Mouse (Mus musculus) brain, embryonic 14.5 days (tissue): ENCODE results near the gene Apoc4. TPM values are rescaled to one million over a fixed set of nuclear protein-coding genes. Genes with fewer than 3 reads are reported as not detected.
A peak's percentile ranks its signal among the peaks of the same experiment; 100 is the strongest.

Experiments used
- DNase-seq: peaks from one replicate; pipeline ENCODE4 v3.0.0-alpha.2; 2011; ENCODE audit warnings: low read depth
- CTCF ChIP-seq: fragments of 200-500 bp; IDR thresholded peaks from 2 replicates; pipeline ENCODE4 v1.5.1; 2012; ENCODE audit warnings: inconsistent platforms, mild to moderate bottlenecking, moderate library complexity, borderline replicate concordance; ENCODE audit not compliant: insufficient read depth, insufficient read length; ENCODE audit errors: extremely low read depth
- POLR2A ChIP-seq: fragments of 200-500 bp; IDR thresholded peaks from 2 replicates; pipeline ENCODE4 v1.6.1; 2012; ENCODE audit warnings: mild to moderate bottlenecking, inconsistent platforms, borderline replicate concordance; ENCODE audit not compliant: poor library complexity, insufficient read depth, insufficient read length, severe bottlenecking; ENCODE audit errors: extremely low read depth
- polyA plus RNA-seq: library from polyadenylated mRNA; depleted of rRNA; stranded (reverse); fragments of >200 nt; gene quantifications from 2 replicates; pipeline ENCODE4 v1.2.3, GENCODE M21; 2012; rRNA removed

The Apoc4 gene
- not detected in 2 replicates for polyA plus RNA-seq

DNA sequence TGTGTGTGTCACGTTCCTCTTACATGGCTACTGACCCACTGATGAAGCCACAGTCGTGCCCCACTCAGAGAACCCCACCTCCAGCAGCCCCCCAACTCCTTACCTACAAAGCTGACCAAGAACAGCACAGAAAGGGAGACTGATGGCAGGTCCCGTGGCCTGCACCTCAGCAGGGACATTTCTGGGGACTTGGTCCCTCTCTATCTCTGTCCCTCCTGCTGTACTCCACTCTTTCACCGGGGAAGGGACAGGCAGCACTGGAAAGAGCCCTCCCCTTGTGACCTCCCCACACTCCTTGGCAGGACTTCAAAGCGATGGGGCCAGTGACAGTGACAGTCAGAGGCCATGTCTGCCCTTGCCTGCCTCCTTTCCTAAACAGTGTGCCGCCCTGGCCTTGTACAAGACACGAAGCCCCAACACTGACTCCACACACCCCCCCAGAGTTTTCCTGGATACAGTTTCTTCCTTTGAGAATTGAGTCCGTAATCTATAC is at the start of gene Apoc4, which contains the start of gene Gm44805:
TSS of gene Apoc4 (minus strand) at position 278 of the 493 bp plus-strand sequence.
TSS of gene Gm44805 (minus strand) at position 222 of the 493 bp plus-strand sequence.
- TF ChIP-seq CTCF (no peak), POLR2A (no peak)
- no peak for DNase-seq

DNA sequence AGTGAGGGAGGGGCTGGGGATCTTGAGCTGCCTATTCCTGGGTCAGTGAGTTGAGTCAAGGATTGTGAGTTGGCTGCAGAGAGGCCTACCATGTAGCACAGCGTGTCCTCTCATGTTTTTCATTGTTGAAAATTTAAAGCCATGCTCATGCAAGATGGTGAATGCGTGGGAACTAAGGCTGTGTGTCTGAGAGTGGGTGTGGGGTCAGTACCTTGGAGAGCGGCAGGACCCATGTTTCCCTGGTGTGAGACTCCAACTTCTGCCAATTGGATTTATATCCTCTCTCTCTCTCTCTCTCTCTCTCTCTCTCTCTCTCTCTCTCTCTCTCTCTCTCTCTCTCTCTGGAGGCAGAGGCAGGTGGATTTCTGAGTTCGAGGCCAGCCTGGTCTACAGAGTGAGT is 45.3 kb upstream of the Apoc4 start:
- DNase-seq = no peak

DNA sequence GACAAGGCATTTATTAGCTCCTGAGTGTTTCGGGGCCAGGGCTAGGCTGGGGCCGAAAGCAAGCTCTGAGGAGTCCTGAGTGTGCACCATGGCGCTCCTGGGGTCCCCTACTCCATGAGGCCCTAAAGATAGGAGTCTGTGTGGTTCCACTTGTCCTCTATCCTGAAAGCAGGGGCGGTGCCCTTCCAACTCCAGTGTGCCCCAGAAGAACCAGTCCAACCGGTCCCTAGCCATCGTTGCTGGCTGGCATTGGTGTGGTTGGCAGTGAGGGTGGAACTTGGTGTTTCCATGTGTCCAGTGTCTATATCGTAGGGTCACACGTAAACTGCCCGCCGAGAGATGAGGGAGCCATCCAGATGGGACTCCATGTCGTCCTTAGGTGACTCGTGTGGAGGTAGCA is 42.9 kb upstream of the Apoc4 start:
- TF ChIP-seq CTCF (no peak), POLR2A (no peak)

More for the DNA sequence above, 45.3 kb upstream of the Apoc4 start:
- no peak for TF ChIP-seq POLR2A
- no peak for TF ChIP-seq CTCF

DNA sequence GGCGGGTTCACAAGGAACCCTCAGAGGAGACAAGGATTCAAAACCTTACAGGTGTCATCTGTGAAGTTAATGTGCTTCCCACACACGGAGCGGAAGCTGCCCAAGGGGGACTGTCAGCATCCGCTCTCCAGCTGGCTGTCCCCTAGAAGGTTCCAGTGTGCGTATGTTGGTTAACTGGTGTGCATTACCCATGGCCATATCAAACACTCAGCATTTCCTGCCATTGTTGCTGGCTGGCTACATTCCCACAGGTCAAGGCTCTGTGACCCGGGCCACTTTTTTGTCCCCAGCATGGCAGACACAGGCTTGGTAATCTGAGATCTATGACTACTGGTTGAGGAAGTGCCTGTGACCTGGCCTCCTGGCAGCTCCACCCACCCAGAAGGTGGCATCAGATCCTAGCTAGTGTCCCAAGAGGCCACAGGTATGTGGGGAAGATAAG is 41.5 kb upstream of the Apoc4 start:
- no peak for DNase-seq
- no peak for TF ChIP-seq CTCF
- no peak for TF ChIP-seq POLR2A

More for the DNA sequence above, 42.9 kb upstream of the Apoc4 start:
- no peak for DNase-seq

DNA sequence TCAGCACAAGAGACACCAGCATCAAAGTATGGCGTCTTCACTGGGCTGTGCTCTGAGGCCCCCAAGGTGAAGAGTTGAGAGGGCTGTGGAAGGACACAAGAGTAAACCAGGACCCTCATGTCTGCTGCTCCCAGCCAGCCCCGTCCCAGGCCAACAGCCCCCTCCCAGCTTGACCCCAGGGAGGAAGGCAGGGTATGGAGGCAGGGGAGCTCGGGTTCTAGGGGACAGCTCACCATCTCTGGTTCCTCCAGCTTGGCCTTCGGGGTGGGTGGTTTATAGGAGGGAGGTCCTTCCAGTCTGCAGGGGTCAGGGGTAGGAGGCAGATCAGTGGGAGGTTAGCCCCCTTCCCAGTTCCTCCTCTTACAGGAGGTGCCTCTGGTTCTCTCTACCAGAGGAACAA is 37.9 kb upstream of the Apoc4 start:
- no peak for TF ChIP-seq CTCF
- no peak for TF ChIP-seq POLR2A
- no peak for DNase-seq

DNA sequence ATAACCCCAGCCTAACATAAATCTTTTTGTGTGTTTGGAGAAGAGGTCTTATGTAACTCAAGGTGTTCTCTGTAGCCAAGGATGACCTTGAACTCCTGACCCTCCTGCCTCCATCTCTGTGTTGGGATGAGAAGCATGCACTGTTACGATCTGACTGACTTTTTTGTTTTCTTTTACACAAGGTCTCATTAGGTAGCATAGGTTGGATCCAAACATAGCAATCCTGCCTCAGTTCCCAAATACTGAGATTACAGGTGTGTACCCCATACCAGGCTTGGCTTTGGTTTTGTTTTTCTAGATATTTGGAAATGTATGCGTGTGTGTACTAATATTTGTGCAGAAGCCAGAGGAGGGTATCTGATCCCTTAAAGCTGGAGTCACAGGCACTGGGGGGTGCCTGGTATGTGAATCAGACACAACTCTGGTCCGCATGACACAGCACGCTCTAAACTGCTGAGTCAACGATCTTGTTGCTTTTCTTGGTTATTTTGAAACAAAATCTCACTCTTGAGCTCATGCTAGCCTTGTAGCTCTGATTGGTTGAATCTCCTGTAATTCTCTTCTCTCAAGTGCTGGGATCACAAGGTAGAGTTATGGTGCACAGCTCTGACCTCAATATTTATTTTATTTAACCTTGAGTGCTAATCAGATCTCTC is 37.1 kb upstream of the Apoc4 start:
- TF ChIP-seq CTCF (no peak), POLR2A (no peak)
- DNase-seq = no peak

DNA sequence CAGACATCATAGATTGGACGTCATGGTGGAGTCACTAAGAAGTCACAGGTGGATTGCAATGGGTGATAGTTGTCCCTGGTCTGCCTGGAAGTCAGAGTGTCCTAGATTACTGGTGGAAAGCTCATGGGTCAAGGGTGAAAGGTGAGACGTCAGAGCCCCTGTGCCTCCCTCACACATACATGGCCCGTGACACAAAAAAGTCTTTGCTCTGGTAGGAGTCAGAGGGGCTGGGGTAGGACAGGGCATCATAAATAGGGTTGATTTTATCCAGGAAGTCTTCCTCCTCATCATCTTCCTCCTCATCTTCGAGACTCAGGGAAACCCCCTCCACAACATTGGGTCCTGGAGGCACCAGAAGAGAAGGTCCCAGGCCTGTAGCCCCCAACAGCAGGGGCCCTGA is 36.1 kb upstream of the Apoc4 start:
- no peak for DNase-seq
- TF ChIP-seq CTCF = no peak
- no peak for TF ChIP-seq POLR2A

DNA sequence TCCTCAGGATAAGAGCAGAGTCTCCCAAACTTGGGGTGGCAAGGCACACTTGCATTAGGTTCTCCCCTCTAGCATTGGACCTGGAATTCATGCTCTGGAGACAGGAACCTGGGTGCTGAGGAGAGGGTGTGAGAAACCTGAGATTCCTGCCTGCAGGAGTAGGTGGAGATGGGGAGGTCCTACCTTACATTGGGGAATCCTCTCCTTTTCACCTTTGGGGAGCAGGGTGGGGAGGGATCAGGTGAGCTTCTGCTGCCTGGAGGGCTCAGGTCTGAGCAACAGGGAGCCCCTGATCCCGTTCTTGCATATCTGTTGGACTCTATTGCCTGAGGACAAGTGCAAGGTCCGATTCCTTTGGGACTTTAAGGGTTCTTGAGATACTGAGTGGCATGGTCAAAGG is 35.5 kb upstream of the Apoc4 start:
- DNase-seq = no peak
- TF ChIP-seq POLR2A (no peak), CTCF (no peak)

DNA sequence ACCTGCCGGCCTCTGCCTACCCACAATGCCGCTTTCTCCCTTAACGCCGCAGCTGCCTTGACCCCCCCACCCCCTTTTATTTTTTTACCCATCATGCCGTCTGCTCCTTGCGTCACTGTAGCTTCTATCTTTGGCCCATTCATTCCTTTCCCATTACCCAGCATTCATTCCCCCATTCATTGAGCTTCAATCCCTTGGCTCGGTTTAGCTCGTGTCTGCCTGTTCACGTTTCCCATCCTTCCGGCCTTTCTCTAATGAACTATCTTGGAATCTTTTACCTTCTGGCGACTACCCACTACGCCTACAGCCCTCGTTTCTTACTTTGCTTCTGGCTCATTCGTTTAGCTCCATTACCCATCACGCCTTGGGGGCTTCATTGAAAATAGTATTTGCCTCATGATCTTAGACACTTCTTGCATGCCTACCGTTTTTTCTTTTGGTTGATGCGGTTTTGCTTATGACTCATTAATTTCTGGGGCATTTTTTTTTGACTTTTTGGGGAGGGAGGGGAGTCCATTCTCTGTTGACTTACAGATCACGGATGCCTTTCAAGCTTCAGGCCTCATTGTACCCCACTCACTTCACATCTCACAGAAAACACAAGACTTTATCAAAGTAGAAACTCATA is 34.9 kb upstream of the Apoc4 start:
- DNase-seq = no peak
- TF ChIP-seq CTCF = no peak
- TF ChIP-seq POLR2A = no peak; the same call in 1 of the 2 replicates

DNA sequence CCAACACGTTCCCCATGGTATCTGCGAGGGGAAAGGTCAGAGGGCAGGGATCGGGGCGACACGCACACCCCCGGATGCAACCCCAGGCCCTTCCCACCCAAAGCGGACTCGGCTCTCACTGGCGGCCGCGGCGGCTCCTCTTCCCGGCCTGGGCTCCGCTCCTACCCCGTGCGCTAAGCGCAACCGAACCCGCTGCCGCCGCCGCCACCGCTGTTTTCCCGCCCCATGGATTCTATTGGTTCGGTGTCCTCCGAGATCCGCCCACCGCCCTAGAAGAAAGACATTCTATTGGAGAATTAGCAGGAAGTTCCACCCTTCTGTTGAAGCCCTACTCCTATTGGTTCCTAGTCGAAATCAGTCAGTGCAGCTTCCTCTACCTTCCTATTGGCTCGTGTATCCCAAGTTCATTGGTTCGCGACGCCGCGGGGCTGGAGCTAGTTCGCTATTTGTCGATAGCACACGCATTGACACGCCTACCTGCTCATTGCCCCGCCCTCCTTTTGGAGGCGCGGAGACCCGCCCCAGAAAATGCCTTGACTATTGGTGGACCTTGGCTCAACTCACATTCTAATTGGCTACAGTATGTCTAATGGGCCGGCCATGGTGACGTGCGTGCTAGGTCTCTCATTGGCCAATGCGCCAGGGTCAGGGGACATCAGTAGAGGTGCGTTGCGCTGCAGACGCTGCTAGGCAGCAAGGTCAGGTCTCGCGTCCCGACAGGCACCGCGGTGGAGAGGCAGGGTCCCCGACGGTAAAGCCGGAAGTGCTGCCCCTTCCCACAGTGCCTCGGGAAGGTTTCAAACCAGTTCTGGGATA is 34.2 kb upstream of the Apoc4 start, which contains the start of gene Tomm40:
TSS of gene Tomm40 (minus strand) at position 200 of the 816 bp plus-strand sequence.
- TF ChIP-seq POLR2A (peak; percentile 38; the same call in 1 of the 2 replicates), CTCF (no peak)
- peak; percentile 100 for DNase-seq

DNA sequence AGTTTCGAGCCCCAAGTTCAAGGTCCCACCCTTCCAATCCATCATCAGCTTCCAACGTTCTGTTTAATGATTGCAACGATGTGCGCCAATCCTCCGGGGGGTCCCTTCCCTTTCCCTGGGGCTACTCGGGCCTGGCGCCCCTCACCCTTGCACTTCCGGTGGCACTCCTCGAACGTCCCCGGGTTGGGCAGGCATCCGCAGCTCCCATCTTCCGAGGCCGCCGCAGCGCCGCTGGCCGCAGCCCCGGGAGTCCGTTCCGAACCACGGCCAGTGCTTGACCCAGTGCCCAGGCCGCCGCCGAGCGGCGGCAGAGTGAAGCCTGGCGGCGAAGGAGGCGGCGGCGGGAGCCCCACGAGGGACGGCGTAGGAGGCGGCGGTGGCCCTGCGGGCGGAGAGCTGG is 33.6 kb upstream of the Apoc4 start:
- no peak for DNase-seq
- TF ChIP-seq CTCF (no peak), POLR2A (no peak)
